Mouse (Mus musculus) layer of hippocampus, adult 8-10 months (tissue): ENCODE measurements around the gene Frmd4a. TPM values are rescaled to one million over a fixed set of nuclear protein-coding genes. Genes with fewer than 3 reads are reported as not detected.
A peak's percentile ranks its signal among the peaks of the same experiment; 100 is the strongest.

Experiments used
- DNase-seq, 2 experiments: peaks; one replicate each; pipeline ENCODE4 v3.0.0; 2022; ENCODE audit warnings: low spot score in 2 of 2
- total RNA-seq, 4 experiments: library from RNA; stranded (reverse); gene quantifications; 2 replicates each; pipeline ENCODE4 v1.2.4; 2022

Frmd4a gene
- total RNA-seq, 4 experiments from 2014 or later: 64.6 to 84.7 (median 74.6) TPM

GRCm38 (mm10) chr2:4137493-4137892 lies 120.0 kb downstream of the Frmd4a start:
- DNase-seq: no peak

GRCm38 (mm10) chr2:4142221-4142950 lies 124.9 kb downstream of the Frmd4a start:
- DNase-seq: no peak

- DNase-seq: no peak
Measured at GRCm38 (mm10) chr2:4144424-4144823, 126.9 kb downstream of the Frmd4a start.

- peak in 1 of 2 experiments; percentile 11 for DNase-seq
Measured at GRCm38 (mm10) chr2:4152521-4153040, 135.1 kb downstream of the Frmd4a start.

GRCm38 (mm10) chr2:4153131-4153631 lies 135.7 kb downstream of the Frmd4a start:
- peak; percentile 33 to 38 for DNase-seq

GRCm38 (mm10) chr2:4154036-4154653 lies 136.6 kb downstream of the Frmd4a start:
- peak in 1 of 2 experiments; percentile 25 for DNase-seq

- no peak for DNase-seq
Measured at GRCm38 (mm10) chr2:4154654-4155047, 137.1 kb downstream of the Frmd4a start.

GRCm38 (mm10) chr2:4155406-4155805 lies 137.9 kb downstream of the Frmd4a start:
- no peak for DNase-seq

GRCm38 (mm10) chr2:4156511-4156910 lies 139.0 kb downstream of the Frmd4a start:
- no peak for DNase-seq

GRCm38 (mm10) chr2:4157396-4157795 lies 139.9 kb downstream of the Frmd4a start:
- DNase-seq: no peak

- no peak for DNase-seq
Measured at GRCm38 (mm10) chr2:4159574-4160203, 142.2 kb downstream of the Frmd4a start.

- no peak for DNase-seq
Measured at GRCm38 (mm10) chr2:4166191-4166590, 148.7 kb downstream of the Frmd4a start.

GRCm38 (mm10) chr2:4167131-4167530 lies 149.6 kb downstream of the Frmd4a start:
- no peak for DNase-seq

GRCm38 (mm10) chr2:4169726-4170125 lies 152.2 kb downstream of the Frmd4a start:
- no peak for DNase-seq

GRCm38 (mm10) chr2:4170189-4170588 lies 152.7 kb downstream of the Frmd4a start:
- no peak for DNase-seq

GRCm38 (mm10) chr2:4184991-4185390 lies 167.5 kb downstream of the Frmd4a start:
- DNase-seq: no peak

GRCm38 (mm10) chr2:4187521-4187920 lies 170.0 kb downstream of the Frmd4a start:
- peak in 1 of 2 experiments; percentile 24 for DNase-seq

GRCm38 (mm10) chr2:4188303-4188702 lies 170.8 kb downstream of the Frmd4a start:
- DNase-seq: no peak

GRCm38 (mm10) chr2:4190345-4190744 lies 172.8 kb downstream of the Frmd4a start:
- no peak for DNase-seq

GRCm38 (mm10) chr2:4190995-4191394 lies 173.5 kb downstream of the Frmd4a start:
- DNase-seq: no peak

GRCm38 (mm10) chr2:4193206-4193605 lies 175.7 kb downstream of the Frmd4a start:
- no peak for DNase-seq
